Mouse (Mus musculus) thymus, adult 2 months (tissue): ENCODE results near the gene Tmem198b.

ENCODE experiments used
- CTCF ChIP-seq: fragments of 200-500 bp; IDR thresholded peaks from 2 replicates; pipeline ENCODE4 v1.5.1; 2012; ENCODE audit warnings: mild to moderate bottlenecking, control low read depth, low read length, moderate library complexity, borderline replicate concordance; ENCODE audit not compliant: control insufficient read depth, poor library complexity, insufficient read depth; ENCODE audit errors: extremely low read depth
- POLR2A ChIP-seq: fragments of 200-500 bp; IDR thresholded peaks from 2 replicates; pipeline ENCODE4 v1.6.1; 2012; ENCODE audit warnings: mild to moderate bottlenecking, low read length, control low read depth, moderate library complexity; ENCODE audit not compliant: control insufficient read depth, poor library complexity, insufficient read depth; ENCODE audit errors: extremely low read depth

GRCm38 (mm10) chr10:128821358-128822056 lies 17.3 kb upstream of the Tmem198b start, which contains the start of gene Ormdl2:
- TF ChIP-seq CTCF = 0 out of 2 replicates have a peak, but pooled peaks have one; percentile 62
- TF ChIP-seq POLR2A = peak; percentile 74; the same call in 1 of the 2 replicates
